Mouse (Mus musculus) 416B (cell line): ENCODE measurements at regions not wholly inside any gene's neighbourhood (a gene's known extent, or its start where the extent isn't known, plus 50 kb on each side); places are given as distances from the start of the nearest gene placed in this dataset.

Experiments used
- DNase-seq: peaks from one replicate; pipeline ENCODE4 v3.0.0; 2011; ENCODE audit warnings: low read depth

DNA sequence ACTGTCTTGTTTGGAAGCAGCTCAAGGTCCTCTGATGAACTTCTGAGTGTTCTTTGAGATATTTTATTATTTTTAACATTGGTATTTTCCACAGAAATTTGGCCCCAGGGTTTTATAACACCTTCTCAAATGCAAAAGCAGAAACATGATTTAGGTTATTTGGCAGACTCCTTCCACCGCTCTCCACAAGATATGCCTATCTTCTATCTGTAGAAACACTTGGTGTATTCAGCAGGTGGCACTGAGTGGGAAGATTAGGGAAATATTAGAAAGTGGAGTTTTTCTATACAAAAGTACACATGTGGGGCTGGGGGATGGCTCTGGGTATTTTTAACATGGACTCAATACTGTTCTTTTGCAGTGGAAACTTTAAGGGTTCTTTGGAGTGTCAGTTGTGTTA is 475.3 kb downstream of the Dach1 start:
- no peak for DNase-seq

DNA sequence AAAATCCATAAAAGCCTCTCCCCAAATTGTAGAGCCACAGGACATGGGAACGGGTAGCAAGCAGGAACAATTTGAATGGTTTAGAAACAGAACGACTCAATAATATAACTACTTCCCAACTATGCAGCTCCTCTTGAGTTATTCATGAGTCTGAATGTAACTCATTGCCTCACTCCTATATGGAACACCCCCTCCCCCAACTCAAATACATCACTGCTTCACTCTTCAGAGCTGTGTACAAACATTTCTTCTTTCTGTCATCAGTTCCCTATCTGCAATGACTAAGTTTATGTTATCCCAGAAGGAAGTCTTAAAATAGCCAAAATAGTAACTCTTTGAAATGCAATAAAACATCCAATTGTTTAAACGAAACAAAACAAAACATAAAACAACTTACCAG is 484.9 kb downstream of the Dach1 start:
- no peak for DNase-seq

DNA sequence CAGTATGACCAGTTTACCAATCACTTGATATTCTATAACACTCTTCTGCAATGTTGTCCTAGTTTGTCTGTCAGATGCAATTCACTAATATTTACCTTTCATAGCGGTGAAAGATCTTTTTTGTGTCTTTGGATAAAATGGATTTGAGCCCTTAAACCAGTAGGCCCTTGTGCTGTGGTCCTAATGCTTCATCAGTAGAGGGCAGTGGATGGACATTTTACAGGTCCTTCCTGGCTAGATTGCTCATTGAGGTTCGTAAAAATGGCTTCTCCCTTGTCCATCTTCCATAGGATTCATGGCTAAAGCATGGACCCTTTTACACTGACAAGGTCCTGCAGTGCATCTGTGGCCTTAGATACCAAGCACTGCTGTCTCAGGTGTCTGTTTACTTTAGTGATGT is 501.8 kb downstream of the Dach1 start:
- peak; percentile 59 for DNase-seq

DNA sequence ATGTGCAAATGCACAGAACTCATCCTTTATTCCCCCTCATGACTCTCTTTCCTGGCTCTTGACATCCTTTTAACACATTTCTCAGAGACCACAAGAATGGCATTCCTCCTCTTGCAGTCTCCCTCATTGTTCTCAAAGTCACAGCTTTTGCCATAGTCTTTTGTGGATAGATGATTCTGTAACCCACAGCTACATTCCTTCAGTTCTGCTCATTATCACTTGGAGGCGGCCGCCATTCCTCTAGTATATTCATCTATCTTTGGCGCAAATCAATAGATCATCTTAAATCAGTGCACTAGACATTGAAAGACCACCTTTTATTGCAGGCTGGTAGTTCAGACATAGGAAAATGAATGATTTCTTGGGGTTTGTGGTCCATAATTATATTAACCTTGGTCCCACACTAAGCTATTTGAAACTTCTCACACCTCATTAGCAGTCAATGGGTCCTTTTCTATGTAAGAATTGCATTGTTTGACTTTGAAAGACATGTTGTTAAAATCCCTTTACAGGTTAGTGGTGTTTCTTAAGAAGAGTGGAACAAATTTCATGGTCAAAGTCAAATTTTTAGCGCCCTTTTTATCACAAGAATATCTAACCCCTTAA is 531.3 kb downstream of the Dach1 start:
- DNase-seq, result no peak

DNA sequence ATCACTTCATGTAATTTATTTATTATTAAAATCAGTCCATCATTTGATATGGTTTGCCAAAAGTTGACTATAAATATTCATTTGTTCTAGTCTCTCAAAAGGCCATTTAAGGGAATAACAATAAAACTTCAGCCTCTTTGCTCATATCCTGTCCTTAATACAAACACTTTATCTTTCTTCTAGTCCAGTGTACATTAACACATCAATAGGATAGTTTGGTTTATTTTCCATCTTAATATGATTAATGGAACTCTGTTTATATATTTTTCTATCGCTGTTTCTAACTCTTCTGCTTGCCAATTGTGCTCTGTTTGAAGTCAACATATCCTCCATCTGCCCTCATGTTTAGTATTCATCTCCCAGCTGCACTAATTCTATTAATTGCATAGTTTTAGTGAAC is 558.1 kb downstream of the Dach1 start:
- DNase-seq, result no peak

DNA sequence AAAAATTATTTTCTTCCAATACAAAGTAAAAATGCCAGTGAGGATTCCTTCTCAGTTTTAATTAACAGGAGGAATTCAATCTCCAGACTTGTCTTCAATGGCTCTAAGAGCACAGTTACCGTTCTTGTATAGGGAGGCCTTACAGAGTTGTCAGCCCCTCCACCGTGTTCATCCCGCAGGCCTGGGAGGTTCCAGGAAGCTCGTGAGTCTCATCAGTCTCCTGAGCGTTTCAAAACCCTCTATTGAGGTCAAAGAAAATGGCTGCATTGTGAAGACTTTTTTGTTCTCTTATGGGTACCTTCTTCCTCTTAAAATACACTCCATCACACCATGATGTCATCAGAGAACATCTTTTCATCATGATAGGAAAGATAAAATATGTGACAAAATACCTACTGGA is 572.9 kb downstream of the Dach1 start:
- DNase-seq, result no peak

DNA sequence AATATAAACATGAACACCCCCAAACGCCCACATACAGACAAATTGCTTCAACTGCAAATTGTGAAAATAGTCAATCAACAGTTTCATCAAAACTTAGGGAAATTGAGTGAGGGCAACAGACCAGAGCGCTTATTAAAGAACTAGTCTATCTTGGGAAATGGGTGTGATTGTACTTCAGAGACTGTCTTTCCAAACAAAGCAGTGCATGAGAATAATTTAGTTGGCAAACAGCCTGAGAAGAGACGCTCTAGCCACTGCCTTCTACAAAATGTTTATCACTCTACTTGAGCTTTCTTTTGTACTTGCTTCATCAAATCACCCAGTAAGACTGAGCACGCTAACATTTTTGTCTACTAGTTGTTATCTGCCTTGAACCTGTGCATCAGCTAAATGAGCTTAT is 581.0 kb downstream of the Dach1 start:
- no peak for DNase-seq

DNA sequence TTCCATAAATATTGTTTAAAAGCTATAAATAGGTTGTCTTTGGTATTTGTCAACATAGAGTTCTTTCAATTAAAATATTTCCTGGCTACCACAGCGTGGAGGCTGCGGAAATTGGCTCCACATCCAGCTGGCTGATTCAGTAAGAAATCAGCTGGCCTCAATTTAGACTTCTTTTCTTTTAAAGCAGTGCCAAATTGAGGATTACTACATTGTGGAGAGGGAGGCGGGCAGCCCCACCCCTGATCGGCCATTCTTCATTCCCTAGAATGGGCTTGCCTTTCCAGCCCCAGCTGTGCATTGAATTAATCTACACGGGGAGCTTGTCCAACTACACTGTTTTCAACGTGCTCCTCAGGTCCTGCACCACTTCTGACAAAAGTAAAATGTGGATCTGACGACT is 581.4 kb downstream of the Dach1 start:
- DNase-seq, result no peak

DNA sequence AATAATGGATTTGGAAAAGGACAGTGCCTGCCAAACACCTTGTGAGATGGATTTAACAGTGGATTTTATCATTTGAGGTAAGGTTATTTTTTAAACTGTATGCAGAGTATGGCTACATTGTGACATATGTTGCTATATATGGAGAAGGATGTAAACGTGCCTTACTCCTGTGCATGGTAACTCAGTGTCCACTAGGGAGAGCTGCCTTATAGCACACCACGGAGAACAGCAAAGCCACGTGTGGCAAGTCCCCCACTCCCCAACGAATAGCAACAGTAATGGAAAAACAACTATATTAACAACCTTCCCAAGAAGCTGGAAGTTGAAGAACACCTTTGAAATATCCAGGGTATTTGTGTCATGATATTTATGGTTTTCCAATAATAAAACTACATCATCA is 582.6 kb downstream of the Dach1 start:
- peak; percentile 79 for DNase-seq

DNA sequence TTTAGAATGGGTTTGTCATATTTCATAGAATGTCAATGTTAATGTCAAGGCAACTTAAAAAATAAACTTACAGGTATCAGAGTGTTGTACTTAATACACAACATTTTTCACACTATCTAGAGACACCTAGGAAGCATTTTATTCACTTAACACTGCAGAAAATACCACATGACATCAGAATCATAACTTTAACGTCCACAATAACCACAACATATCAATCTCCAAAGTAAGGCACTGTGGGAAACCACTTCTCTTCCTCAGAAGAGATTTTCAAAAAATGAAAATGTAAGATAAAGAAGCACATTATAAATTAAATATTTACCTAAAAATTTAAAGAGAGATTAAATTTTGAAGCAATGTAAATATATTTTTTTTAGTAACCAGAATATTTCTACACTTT is 599.3 kb downstream of the Dach1 start:
- DNase-seq, result peak; percentile 63

DNA sequence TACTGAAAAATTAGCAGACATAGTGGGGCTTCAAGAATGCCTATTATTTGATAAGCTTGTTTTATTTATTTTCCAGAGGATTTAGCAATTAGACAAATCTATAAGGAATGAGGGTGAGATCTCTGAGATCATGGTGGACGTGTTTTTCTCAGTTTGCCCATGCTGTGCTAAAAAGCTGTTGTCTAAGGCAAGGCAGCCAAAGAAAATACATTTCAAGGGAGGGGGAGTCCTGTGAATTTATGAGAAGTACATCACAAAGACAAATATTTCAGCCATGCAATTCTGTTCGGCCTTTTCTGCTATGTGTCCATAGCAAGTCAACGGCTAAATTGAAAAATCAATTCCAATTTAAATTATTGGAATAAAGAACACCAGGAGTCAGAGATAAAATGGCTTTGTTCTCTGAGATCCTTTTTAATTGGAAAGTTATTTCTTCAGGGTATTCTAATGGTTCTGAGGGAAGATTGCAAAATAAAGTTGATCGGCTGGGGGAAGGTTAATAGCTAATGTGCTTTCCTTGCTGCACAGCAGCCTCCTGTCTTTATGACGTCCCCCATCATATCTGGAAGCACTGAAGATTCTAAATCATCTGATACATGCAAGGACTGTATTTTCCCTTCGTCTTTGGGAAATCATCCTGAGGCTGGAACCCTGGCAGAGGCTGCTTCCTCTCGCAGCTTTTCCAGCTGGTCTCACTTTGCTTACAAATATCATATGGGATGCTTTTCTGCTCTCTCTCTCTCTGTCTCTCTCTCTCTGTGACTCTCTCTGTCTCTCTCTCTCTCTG is 609.3 kb downstream of the Dach1 start:
- no peak for DNase-seq

DNA sequence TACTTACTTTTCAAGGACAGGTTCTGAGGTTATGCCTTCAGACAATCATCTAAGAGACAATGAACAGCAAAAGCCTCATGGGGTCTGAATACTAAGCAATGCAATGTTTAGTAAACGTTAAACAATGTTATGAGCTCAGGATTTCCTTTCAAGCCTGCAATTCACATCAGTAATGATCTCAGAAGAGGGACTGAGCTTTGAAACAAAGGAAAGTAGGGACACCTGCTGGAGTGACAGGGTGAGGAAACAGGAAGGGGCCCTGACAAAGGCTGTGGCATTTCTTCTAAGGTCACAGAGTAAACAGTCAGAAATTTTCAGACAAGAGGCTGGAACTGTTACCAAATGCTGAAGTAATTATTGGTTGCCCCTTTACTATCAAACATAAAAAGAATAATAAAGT is 610.0 kb downstream of the Dach1 start:
- DNase-seq, result peak; percentile 91

DNA sequence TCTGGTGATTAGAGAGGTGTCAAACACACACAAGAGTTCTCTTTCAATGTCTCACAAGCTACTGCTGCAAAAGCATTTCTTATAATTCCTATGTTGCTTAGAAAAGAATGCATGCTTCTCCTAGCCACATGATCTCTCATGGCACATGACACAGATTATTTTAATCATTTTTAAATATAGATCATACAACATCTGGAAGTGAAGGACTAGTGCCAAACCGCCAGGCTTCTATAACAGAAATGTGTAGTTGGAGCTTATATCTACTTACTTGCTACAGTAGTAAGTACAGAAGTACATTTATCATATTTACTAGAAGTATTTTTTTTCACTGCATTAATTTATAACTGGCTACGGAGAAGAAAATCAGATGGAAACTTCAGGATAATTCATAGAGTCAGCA is 611.3 kb downstream of the Dach1 start:
- peak; percentile 10 for DNase-seq

DNA sequence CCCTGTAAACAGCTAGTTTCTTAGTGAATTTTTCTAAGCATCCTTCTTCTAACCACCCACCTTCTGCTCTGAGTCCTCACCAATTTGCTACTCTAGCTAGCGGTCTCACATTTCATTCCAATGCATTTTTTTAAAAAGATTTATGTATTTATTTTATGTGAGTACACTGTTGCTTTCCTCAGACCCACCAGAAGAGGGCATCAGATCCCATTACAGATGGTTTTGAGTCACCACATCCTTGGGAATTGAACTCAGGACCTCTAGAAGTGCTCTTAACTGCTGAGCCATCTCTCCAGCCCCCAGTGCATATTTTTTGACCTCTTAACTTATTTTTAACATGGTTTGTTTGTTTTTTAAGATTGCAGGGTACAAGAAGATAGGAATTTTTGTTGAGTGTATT is 611.7 kb downstream of the Dach1 start:
- DNase-seq, result peak; percentile 18

DNA sequence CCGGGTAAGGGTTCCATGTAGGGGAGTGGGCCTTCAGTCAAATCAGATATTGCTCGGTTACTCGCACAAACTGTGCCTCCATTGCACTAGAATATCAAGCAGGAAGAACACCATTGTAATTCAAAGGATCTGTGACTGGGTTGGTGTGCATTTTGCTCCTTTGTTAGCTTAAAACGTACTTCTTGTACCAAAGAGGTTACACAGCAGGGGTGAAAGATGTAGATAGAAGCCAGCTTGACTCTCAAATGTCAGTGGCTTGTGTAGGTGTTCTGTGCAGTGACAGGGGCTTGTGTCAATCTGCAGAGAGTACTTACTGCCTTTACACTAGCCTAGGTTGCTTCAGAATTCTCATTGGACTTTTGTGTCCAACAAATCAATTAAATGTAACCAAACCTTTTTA is 623.3 kb downstream of the Dach1 start:
- DNase-seq, result no peak

DNA sequence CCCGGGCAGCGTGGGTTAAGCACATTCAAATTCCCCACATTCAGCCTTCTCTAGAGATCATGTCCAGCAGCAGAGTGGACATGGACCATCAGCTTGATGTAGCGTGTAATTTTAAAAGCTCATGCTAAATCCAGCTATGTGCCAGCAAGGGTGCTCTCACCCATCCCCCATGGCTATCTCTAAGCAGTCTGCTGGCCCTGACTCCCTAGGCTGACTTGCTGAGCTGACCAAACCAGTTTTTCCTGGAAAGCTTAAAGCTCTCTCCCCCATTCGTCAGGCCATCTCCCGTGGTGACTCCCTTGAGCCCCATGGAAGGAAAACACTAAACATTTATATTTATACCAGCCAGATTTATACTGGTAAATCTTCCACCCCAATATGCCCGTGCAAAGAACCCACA is 625.3 kb downstream of the Dach1 start:
- DNase-seq, result no peak

DNA sequence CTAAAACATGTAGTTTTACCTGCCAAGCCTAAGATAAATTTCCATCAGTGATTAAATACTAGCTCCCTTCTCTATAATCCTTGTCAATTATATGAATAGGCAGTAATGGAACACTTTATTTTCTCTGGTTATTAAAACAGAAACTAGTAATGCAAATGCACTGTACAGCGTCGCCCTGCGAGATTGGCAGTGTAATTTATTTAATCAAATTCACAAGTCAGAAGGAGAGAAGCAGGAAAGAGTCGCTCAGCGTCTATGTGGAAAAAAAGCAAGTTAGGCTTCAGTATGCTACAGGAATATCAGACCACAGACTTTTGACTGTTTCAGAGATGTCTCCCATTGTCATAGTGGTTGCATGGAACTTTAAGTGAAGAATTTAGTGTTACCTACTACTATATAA is 632.6 kb downstream of the Dach1 start:
- no peak for DNase-seq

DNA sequence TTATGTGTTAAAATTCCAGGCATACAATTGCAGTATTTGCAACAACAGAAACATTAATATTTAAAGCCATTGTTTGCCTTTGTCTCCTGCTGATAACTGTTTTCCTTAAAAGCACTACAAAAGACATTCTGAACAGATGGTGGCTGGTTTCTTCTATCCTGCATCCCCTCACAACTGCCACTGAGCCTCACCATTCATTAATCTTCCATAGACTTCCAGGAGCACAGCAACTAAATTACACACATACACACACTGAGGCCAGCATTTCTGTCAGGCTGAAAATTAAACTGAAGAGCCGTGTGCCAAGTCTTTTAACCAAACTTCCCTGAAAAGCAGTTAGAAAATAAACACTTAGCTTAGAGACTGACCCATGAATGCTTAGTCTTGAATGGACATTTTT is 658.2 kb downstream of the Dach1 start:
- no peak for DNase-seq

DNA sequence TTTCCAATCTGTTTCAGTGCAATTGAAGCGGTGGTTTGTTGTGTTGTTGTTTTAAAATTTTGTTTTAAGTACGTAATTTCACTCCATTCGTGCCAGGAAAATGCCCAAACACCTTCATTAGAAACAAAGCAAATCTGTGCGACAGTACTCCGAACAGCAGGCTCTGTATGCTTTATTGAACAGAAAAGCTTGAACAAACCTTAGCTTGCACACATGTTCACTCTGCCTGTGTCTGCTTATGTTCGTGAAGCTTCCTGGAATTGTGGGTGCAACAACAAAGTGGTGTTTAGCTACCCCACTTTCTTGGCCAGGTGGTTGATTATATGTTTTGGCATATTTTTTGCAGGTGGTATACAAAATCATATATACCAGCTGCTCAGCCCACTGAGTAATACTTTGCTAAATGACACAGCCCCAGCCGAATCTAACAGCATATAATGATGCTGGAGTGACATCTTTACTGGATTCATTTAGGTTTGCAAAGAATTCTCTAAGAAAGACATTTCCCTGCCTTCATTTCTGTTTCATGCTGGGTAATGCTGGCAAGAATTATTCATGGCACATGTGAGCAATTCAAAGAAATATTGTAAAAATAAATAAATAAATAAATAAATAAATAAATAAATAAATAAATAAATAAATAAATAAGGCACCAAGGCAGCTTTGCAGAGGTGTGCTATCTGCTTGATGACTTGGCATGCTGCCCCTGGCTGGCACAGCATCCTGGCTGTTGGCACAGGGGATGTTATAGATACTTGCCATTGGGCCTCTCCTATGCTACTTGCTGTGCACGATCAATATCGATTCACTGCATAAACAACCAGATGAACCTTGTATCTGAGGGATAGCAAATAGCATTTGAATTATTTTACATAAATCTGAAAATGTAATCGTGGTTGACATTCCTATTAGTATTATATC is 679.9 kb downstream of the Dach1 start:
- DNase-seq, result no peak

DNA sequence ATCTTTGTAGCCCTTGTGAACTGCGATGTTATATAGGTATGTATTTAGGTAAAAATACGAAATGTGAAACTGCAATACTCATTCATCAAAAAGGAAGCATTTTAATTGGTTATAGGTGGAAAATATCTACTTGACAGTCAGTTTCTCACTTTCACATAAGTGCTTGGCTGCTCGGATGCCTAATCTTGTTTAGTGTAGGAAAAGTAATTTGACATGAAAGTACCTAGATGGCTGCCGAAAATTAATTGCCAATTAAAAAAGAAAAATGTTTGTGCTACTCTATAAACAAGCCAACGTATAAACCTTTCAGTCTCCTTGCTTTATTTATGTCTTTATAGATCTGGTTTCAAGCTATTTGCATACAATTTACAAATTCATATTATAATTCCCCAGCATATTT is 691.3 kb downstream of the Dach1 start:
- no peak for DNase-seq

DNA sequence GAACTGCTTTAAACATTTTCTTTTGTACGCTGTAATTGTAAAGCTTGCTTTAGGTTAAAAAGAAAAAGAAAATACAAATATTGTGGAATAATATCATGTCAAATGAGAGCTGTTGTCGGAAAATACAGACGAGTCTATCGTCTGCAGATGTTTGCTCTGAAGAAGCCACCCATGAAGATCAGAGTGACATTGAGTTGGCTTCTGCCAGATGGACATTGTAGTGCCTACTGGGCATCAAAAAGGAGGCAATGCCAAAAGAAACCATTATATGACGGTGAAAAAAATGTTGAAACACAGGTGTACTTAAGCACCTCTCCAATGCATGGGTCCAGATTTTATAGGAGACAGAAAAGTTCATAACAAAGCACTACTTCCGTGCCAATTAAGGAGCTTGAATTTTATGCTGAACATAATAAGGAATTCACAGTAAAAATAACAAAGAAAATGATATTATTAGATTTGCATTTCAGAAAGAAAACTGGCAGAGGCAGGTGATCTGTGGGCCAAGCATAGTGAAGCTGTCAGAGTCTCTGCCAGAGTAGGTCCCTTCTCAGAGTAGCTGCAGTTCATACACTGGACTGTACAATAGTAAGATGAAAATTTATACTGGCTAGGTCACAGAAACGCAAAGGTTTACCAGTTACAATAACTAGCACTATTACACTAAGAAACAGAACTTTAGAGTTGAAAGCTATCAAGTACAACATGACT is 718.9 kb downstream of the Dach1 start:
- no peak for DNase-seq

DNA sequence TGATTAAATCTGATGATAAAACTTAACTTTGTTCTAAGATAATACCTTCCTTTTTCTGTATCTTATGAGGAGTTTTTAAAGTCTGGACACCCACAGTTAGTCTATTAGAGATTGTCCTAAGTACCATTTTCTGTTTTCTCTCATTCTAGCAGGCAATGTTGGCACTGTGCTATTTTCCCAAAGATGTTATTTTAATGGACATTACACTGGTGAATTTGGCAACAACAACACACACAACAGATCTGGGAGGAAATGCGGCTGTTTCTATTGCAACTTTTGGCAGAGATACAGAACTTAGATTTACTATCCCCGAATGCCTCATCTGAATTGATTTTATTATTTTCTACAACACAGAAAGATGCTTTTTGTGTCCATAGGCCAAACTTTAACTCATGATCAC is 720.9 kb downstream of the Dach1 start:
- no peak for DNase-seq
